7 mouse cellular contexts compared by ENCODE assay signal in genomic region chr11:104448499-104448898, GRCm38 (mm10). TPM values are rescaled to one million over a fixed set of nuclear protein-coding genes. Genes with fewer than 3 reads are reported as not detected.
DNase-seq lines count a peak whose midpoint lies in the region; ATAC-seq and TF ChIP-seq lines count a peak whose summit lies in the region.
"Not testable (repeated sequence)": the region's sequence is repeated elsewhere in the genome, so short reads cannot be mapped to it uniquely, and the experiment has no call there.

No protein-coding gene starts in this region.

- H3K4me3 ChIP-seq in heart, postnatal 0 days (ENCODE audit: low read depth, low read length); layer of hippocampus, adult 2 months: not testable (repeated sequence)

- H3K9me3 ChIP-seq in heart, postnatal 0 days (replicated peaks; ENCODE audit: control insufficient read depth, low read length), result not testable (repeated sequence)

- TF ChIP-seq POLR2A in brain, embryonic 14.5 days (IDR thresholded peaks at IDR 0.05; ENCODE audit: borderline replicate concordance, extremely low read depth, insufficient read depth, insufficient read length, poor library complexity, severe bottlenecking), result not testable (repeated sequence)

- H3K9ac ChIP-seq in heart, postnatal 0 days (replicated peaks; ENCODE audit: low read depth, low read length), result not testable (repeated sequence)

- not testable (repeated sequence) for TF ChIP-seq CTCF in brain, embryonic 14.5 days (IDR thresholded peaks at IDR 0.05; ENCODE audit: borderline replicate concordance, extremely low read depth, insufficient read depth, insufficient read length)
- peak; percentile 32 for TF ChIP-seq CTCF in heart, postnatal 0 days (IDR thresholded peaks at IDR 0.05; ENCODE audit: low read depth)
- TF ChIP-seq CTCF in layer of hippocampus, adult 2 months (conservative IDR thresholded peaks at IDR 0.05), result peak; percentile 60

- ATAC-seq in heart, postnatal 0 days (ENCODE audit: insufficient read depth, low read depth), result not testable (repeated sequence)

- H3K27me3 ChIP-seq in heart, postnatal 0 days (ENCODE audit: control insufficient read depth, insufficient read depth, low read length), result not testable (repeated sequence)

- not testable (repeated sequence) for H3K27ac ChIP-seq in heart, postnatal 0 days (ENCODE audit: low read depth); layer of hippocampus, adult 2 months

- WGBS in heart, postnatal 0 days, result 44% methylated on average over 2 of the region's 2 CpGs

- not testable (repeated sequence) for H3K4me2 ChIP-seq in heart, postnatal 0 days (ENCODE audit: low read depth, low read length)

- DNase-seq in 416B (ENCODE audit: low read depth) (peak; percentile 49), ES-CJ7 (ENCODE audit: low read depth, low spot score) (peak; percentile 39)
- DNase-seq in brain, embryonic 14.5 days (ENCODE audit: low read depth), result peak; percentile 25
- not testable (repeated sequence) for DNase-seq in heart, postnatal 0 days (ENCODE audit: low spot score); layer of hippocampus, adult 2 months (ENCODE audit: low spot score in 2 of 2)
- DNase-seq in lung, postnatal 10 days, result peak; percentile 14
- DNase-seq in retina, postnatal 1 day, result peak; percentile 53

- TF ChIP-seq EP300 in heart, postnatal 0 days (IDR thresholded peaks at IDR 0.05; ENCODE audit: low read depth), result not testable (repeated sequence)

- not testable (repeated sequence) for H3K4me1 ChIP-seq in heart, postnatal 0 days (ENCODE audit: control insufficient read depth, insufficient read depth)

- not testable (repeated sequence) for H3K36me3 ChIP-seq in heart, postnatal 0 days (replicated peaks; ENCODE audit: control insufficient read depth, insufficient read depth, low read length)

RNA-seq across cellular contexts. Expression of gene Kansl1, which starts 20.2 kb away (rescaled TPM):
- polyA plus RNA-seq in brain, embryonic 14.5 days (2012; rRNA removed), result 129 and 133 TPM in 2 replicates
- total RNA-seq in heart, postnatal 0 days (2014; rRNA removed; ENCODE audit: low replicate concordance), result 33.5 and 34.7 TPM in 2 replicates
- polyA plus RNA-seq in heart, postnatal 0 days (2015; fragmentation: Nextera tagmentation; extraction: Ambion mirVana), result 7.5 and 8.3 TPM in 2 replicates
- 10 to 100 TPM; 69.9 to 70.5 TPM for total RNA-seq in layer of hippocampus, adult 2 months (2021)
